Mouse (Mus musculus): ENCODE results near the gene Vwa3b.

Gene Vwa3b

DNA sequence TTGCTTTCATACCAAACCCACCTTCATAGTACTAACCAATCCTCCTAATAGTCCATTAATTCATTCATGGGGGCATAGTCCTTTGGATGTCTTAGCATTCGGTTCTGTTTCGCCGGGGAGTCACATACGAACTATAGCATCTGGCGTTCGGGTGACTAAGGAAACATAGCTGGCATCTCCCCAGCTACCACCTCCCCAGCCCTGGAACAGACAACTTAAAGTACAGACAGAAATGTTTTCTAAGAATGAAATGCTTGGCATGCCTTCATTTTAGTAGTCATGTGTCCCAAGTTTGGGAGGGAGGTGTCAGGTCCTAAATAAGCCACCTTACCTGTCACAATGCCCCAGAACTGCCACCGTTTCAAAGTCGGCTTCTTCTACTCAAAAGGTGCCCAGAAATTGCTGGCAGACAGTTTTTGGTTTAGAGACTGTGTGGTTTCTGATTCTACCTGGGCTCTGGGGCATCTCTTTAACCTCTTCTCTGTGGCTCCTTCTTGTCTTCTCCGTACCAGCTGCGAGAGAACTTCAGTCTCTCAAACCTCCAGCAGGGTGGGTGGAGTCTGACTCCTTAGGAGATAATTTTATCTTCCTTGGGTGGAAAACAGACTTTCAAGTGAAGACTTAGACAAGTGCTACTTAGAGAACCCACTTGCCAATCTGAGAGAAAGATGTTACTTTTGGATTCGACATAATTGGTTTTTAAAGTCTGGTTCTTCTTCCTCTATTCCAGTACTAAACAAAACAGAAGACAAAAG lies 39.4 kb downstream of the Vwa3b start:
- DNase-seq, result peak; percentile 44

DNA sequence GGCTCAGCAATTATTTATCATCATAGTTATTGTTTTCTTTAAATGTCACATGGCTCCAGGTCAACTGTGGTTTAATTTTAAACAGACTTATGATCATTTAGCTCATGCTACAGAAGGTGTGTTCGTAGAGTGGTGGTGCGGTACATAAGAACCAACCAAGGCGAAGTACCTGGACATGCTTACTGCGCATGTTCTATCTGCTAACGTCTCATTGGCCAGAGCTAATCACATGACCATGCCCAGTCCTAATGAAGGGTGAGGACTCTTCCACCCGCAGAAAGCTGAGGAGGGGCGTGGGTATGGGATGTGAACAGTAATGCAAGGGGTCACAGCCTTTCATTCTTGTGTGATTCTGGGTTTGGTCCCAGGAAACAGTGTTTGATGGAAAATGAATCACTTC lies 49.4 kb downstream of the Vwa3b start:
- DNase-seq, result no peak

DNA sequence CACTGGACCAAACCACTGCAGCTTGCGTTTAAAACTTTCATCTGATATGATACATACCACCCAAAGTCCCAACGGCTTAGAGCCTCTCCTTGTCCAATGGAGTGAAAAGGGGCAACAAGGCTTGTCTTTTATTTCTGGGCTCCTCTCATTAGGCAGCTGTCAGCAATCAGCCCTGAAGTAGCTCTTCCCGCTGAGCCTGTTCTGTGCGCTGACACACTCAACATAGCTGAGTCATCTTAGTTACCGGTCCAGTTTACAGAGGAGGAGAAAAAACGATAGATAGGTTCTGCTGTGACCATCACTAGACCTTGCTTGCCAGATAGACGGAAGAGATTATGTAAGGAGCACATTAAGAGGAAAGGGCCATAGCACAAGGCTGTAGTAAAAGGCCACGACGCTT lies 50.9 kb downstream of the Vwa3b start:
- DNase-seq, result no peak

DNA sequence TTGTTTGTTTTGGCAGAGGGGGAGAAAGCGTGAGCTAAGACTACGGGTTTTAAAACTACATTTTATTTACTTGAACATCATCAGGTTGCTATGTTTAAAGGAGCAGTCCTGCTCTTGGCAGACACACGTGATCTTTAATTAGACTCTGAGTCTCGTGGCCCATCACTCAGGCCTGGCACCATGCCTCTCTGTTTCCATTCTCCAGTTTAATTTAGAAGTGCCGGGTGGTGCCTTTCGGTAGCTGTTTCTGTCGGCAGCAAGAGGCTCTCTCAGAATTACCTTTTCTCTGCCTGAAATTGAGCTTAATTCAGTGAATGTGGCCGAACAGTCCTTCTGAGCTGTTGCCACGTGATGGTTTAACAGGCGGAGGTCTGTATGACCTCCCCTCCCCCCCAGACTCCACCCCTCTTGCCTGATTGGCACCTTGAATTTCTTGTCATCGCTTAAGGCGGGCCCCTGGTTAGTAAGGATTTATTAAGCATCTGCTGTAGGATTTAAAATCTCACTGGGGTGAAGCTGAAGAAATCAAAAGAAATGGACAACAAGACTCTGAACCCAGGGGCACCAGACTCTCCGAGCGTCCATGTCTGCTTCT lies 51.7 kb downstream of the Vwa3b start:
- peak; percentile 76 for DNase-seq

DNA sequence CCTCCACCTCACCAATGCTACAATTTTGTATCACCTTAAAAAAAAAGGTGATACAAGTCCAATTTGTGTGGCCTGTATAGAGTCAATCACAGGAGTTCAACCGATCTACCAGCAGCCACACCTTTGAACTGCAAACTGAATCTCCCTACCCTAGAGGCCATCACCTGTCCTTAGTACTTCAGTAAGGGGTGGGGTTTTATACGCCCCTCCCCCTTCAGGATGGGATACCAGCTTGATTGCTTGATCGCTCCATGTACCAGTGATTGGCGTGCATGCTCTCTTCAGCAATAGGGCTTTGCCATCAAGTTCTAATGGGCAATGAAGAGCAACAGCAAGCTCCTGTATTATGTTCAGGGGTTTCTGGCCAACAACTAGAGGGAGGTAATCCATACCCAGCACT lies 54.0 kb downstream of the Vwa3b start:
- no peak for DNase-seq

DNA sequence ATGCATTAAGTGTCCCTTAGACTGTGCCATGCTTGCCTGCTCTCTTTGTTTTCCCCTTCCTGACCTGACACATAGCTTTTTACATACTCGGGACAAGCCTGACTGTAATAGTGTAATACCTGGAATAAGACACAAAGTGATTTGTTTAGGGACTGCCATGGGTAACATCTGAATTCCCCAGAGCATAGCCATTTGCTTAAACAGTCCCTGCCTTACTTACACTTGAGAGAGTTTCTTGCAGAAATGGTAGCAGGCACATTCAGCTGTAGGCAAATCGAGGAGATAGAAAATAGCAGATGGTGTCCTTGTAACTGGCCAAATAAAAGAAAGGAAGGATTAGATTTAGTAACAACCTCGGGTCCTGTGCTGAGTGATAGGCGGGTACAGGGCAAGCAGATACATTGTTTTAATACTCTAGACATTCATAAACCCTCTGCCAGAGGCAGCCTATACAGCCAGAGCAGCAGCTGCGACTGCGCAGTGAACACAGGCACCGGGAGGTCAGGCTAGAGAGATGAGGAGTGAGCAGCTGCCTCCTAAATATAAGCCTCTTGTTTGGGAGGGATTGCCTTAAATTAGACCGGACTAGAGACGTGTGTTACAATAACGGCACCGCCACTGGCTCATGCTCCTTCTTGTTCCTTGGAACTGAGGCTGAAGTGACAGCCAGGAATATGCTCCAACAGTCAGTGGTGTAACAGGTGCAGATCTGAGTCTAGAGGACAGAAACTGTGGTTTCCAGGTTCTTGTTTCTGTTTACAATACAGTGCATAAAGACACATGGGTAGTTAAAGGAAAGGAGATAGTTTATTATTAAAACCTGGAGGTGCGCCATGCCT lies 55.2 kb downstream of the Vwa3b start:
- DNase-seq, result peak; percentile 22

DNA sequence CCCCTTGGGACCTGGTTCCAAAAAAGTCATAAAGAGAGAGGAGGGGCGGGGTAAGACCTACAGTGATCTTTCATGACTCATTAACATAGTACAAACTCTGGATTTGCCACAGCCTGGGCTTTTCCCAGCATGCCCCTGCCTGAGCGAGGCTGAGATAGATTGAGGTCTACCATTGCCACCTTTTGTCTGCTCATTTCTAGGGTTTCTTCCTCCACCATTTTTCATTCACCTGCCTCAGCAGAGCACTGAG lies 55.7 kb downstream of the Vwa3b start:
- DNase-seq, result no peak

DNA sequence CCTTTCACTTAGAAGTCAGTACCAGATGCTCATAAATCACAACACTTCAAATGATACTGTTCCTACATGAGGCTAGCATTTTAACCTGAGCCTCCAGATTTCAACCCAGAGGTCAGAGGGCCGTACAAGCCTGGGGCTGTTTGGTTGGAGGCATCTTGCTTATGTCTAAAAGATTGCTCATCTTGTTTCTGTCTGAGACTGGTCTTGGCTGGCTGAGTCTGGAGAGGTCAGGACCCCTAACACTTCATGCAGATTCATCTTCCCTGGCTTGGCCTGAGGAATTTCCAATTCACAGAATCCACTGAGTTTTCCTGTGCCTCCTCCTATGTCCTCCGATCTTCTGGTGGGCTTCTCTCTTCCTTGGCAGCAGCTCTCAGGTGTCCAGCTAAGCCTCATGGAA lies 57.7 kb downstream of the Vwa3b start:
- DNase-seq, result no peak

DNA sequence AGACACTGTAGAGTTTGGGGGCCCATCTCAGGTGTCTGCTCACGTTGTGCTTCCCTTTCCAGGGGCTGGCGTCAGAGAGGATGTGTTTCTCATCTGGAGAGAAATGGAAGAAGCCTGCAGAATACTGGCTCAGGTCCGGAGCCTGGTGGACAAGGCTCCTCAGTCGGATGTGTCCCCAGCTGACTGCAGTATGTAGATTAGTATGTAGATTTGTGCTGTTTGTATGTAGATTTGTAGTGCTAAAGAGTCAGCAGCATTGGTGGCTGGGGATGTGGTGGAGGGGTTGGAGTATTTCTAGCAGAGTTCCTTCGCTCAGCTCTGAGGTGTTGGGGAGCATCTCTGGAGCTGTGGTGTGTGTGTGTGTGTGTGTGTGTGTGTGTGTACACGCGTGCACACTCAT lies 58.8 kb downstream of the Vwa3b start:
- DNase-seq, result no peak

DNA sequence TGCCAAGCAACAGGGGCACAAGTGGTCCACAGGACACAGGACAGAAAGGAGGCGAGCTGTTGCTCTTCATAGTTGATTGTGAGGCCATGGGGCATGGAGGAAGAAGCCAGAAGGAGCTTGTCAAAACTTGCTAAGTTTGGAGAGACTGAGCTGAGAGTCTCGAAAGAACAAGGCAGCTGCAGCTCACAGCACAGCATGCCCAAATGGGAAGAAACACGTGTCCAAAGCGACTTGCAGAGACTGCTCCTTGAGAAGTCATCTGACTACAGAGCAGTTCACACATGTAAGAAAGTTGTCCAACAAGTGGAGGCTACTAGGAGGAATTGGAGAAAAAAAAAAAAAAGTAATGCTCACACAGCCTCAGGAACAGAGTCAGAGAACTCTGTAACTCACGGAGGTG lies 62.8 kb downstream of the Vwa3b start:
- DNase-seq, result no peak

DNA sequence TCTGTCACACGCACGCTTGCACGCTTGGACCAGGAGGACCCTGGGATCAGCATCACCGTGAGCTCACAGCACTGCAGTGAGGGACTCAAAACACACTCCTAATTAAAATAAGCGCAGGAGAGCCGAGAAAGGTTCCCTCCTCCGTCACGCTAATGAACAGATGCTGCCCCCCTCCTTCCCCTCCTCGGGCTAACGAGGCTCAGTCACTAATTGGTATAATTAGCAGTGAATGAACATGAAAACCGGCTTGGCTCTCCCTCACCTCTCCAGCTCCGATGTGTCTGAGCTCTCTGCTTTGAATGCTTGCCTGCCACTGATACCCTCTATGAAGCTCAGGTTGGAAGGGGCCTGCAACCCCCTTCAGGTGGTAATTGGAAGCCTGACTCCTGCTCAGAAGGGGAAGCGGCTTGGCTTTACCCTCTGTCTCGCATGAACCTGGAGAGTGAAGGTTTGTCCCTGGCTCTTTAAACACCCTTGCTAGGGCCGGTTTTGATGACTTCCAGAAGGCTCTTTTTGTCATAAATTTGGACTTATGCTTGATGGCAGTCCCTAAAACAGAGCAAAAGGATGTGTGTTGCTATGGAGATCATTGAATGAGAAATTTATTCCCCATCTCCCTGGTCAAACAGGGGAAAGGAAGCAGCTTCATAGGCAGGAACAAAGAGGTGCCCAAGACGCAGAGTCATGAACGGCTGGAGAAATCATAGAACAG lies 71.1 kb downstream of the Vwa3b start:
- no peak for DNase-seq

DNA sequence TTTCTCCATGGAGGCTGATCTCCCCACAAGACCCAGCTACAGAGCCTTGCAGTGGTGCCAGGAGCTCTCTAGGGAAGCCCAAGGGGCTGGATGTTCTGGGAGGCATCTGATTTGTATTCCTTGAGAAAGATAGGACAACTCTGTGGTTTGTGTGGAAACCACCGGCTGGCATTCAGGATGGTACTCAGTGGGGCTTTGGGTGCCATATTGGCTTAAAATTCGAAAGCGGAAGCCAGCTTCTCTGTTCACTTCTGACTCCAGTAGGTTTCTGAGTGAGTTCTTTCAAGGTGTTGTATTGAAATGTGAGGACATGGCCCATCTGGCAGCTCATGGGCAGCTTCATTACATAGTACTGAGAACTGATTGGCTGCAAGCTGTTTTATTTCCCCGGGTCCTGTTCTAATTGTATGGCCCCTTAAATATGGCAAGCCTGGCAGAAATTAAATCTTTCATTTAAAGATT lies 71.7 kb downstream of the Vwa3b start:
- DNase-seq, result no peak

DNA sequence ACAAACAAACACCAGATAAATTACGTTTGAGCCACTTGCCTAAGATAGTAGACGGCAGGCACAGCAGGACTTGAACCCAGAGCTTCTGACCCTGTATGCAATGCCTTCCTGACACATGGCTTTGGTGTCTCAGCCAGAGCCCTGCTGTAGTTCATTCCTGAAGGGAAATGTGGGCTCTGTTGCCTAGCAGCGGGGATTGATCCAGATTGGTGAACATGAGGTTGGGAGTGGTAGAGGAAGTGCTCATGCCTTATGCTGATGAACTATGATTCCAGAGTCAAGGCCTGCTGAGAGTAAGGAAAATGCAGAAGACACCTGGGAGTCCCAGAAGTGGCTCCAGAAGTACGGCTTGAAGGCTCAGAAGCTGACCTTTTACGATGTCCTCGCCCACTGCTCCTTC lies 74.0 kb downstream of the Vwa3b start:
- no peak for DNase-seq

DNA sequence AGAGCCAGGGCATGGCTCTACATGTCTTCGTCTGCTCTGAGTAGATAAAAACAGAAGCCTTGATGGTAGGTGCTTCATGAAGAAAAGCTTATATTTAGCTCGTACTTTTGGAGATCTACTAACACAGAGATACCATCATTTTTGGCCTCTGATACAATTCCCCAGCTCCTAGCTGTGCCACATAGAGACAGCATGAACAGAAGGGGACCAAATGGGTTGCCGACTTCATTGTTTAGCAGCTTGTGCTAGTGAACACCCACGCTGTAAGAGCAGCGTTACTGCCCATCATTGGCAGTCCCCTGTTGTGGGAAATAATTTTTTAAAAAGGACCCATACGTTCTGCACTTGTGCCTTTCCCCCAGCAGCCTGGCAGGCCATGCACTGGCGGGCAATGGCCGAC lies 74.6 kb downstream of the Vwa3b start:
- DNase-seq, result no peak

DNA sequence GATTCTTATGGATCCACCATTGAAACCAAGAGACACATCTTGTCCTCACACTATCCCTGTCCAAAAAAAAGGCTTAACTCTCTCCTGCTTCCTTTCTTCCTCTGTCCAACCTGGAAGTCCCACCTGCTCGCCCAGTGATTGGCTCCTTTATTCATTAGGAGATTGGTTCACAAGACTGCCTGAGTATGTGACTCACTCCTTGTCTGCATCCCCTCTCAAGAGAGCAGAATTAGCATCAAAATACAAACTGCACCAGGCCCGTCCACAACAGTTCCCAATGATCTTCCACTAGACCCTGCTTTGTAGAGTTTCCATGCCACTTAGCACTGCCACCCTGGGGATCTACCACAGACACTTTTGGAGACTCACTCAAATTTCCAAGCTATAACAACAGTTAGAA lies 75.3 kb downstream of the Vwa3b start:
- DNase-seq, result no peak

DNA sequence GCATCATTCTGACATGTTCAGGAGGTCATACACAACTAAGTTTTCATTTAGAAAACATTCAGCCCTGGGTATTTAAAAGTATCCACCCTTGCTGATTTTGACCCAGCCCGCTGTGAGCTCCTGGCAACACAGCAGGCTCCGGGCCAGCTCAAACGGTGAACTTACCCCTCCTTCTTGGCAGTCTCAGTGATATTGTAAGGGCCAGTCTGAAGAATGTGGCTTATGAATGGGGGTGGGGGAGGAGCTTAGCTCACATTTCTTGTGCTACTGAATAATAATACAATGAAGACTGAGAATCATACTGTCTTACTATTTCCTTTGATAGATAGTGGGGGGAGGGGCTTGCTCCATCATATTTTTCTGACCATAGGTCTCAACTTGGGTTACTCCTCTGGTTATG lies 78.8 kb downstream of the Vwa3b start:
- no peak for DNase-seq

DNA sequence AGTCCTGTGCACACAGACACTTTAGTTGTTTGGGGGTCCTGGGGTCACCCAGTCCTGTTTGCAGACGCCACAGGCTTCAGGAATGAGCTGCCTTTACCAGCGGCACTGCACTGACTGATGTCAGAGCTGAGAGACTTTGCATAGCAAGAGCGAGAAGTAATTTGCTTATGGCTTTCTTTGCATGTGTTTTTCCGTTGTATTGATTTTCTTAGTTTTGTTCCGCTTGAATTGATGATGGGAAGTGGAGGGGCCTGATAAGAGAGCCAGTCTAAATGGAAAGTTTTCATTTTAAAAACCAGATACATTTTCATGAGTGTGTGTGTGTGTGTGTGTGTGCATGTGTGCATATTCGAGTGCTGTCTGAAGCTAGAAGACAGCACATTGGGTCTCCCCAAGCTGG lies 87.4 kb downstream of the Vwa3b start:
- DNase-seq, result no peak

DNA sequence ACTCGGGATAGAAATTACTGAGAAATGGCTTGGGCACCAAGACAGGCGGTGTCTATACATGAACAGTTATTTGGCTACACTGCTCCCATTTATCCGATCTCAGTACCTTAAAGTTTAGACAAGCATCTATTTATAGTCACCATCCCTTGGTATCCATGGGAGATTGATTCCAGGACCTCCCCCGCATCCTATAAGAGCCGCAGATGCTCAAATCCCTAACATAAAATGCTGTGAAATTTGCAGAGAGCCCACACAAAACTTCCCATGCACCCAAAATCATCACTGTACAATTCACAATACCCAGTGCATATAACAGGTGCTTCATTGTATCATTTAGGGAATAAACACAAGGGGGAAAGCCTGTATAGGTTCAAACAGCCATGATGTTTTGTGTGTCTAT lies 89.5 kb downstream of the Vwa3b start:
- DNase-seq, result no peak

DNA sequence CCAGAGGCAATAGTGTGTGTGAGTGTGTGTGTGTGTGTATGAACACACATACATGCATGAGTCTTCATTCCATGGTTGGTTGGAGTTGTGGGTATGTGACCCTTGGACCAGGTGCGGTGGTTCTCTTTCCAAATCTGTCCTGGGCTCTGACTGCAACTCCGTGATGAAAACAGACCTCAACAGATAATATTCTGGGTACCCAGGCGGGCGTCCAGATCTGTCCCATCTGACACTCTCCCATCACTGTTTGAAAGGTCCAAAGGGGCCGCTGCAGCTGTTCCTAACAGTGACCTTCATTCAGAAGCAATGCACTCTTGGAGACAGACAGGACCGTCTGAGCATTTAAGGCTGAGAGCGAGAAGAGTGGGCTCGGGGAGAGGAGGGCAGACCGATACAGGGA lies 90.2 kb downstream of the Vwa3b start:
- no peak for DNase-seq

DNA sequence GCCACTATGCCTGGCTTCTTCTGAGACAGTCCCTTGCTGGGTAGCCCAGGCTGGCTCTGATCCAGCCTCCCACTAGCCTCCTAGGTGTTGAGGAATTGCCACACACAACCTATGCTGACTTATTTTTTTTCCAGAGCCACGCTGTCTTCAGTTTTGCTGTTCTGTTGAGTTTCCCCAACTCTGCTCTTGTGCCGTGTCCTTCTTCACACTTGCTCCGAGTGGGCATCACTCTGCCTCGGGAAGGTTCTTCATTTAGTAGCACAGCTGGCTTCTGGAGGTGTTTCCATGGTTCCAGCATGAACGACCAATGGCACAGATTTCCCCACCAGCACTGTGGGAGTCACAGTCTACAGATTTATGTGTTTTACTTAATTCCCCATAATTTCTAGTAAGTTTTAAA lies 91.6 kb downstream of the Vwa3b start:
- no peak for DNase-seq

DNA sequence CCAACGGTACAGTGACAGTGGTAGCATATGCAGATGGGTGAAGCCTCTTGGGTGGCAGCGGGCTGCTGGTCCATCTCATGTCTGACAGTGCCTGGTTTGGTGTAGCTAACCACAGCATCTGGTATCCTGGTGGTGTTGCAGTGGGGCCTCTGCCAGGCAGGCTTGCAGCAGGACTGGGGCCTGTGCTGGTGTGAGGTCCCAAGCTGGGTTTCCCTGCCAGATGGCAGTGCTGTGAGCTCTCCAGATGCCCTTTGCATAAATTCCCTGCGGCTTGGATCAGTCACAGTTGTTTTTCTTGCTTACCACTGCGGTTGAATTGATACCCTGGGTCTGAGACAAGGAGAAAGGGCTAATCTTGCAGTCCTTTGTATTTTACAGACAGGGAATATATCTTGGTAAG lies 95.9 kb downstream of the Vwa3b start:
- no peak for DNase-seq

DNA sequence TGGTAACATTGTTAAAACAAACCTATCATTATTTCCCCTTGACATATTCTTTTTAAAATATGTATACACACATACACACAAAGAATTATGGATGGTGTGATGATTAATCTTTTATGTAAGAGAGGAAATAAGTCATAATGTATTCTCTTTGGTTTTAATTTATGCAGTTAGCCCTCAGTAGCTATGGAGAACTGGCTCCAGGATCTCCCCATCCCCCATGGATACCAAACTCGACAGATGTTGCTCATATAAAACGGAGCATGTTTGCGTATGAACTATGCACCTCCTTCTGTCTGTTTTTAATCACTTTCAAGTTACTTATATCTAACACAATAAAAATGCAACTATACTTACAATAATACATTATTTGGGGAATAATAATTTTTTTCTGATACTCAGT lies 96.4 kb downstream of the Vwa3b start:
- DNase-seq, result no peak

DNA sequence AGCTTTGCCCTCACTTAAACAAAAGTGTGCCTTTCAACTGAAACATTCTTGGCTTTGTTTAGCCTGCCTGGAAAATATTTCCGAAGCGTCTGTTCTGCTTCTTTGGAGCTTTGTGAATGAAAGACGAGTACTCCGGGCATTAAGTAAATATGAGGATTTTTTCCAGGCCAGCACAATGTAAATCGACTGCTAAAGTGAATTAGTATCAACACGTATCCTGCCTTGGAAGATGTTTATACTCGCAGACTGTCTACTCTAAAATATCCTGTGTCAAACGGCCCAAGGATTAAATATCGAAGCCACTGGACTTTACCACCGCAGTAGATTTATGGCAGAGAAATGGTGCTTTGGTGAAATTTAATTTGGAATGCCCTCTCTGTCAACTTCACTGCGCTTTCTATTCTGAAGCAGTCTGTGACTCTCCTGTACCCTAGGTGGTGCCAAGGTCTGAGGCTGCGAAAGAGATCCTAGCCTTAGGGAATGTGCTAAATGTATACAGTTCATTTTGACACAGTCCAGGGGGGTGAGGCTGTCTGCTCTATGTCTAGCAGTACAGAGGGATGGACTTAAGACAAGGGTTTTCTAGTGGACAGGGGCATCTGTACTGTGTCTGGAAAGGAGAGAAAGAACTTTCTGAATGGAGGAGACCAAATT lies 98.4 kb downstream of the Vwa3b start:
- DNase-seq, result no peak

All from right cerebral cortex, postnatal 14 days (tissue).